Mouse (Mus musculus): ENCODE results near the gene Plpp7.

Plpp7 gene

GRCm38 (mm10) chr2:32070747-32071146 is 24.6 kb upstream of the Plpp7 start:
- DNase-seq, result no peak

- peak; percentile 74 for DNase-seq
These were observed 20.9 kb upstream of the Plpp7 start for GRCm38 (mm10) chr2:32074404-32074803.

- no peak for DNase-seq
These were observed 20.0 kb upstream of the Plpp7 start for GRCm38 (mm10) chr2:32075368-32075767.

DNA sequence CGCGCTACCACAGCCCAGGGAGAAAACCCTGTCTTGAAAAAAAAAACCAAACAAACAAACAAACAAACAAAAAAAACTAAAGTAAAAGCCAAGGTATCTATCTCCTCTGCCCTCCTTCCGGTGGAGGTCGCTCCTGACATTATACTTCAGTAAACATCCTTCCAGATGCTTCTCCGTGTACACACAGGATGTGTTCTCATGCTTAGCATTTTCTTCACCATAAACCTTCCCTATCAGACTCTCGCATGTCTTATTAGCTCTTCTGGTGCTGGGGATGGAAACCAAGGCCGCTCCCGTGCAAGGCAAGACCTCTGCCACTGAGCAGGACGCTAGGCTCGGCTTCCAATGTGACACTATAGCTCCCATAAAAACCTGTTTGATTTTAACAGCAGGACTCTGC is 17.6 kb upstream of the Plpp7 start:
- DNase-seq, result no peak

GRCm38 (mm10) chr2:32078522-32078921 is 16.8 kb upstream of the Plpp7 start:
- DNase-seq, result peak; percentile 73

GRCm38 (mm10) chr2:32079191-32079725 is 16.1 kb upstream of the Plpp7 start:
- DNase-seq, result peak; percentile 40

DNA sequence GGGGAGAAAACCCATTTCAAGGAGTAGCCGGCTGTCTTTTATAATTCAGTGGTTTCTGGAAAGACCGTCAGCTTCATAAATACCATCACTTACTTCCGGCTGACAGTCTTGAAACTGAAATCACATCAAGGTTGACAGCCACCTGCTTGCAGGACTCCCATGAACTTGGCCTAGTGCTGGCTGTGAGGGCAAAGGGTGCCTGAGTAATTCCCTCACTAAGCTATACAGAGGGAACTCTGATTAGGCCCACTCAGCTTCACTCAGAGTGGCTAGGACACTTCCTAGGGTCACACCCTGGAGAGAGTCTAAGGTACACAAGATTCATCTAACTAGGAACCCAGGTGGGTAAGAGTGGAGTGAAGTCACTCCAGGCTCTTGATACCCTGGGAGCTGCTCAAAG is 14.6 kb upstream of the Plpp7 start:
- DNase-seq, result no peak

DNA sequence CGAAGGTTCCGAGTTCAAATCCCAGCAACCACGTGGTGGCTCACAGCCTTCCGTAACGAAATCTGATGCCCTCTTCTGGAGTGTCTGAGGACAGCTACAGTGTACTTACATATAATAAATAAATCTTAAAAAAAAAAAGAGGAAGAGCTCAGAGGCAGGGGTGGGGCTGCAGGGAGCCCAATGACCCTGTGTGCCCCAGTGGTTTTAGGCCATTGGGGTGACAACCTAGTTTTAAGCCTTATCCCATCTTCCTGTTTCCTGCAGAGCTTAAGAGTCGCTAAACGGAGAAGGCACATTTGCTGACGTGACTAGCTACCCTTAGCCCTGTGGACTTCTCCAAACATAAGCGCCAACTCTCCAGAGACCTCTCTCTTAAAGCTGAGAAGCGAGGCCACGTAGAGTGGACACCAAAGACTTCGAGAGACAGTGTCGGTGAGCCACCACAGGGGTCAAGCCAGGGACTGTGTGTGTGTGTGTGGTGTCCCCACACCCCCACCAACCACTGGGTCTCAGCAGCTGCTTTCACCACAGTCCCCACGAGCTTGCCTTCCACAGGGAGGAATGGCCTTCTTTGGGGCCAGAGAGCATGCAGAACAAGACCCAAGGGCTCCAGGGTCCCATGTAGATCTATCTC is 13.9 kb upstream of the Plpp7 start:
- DNase-seq, result no peak

- no peak for DNase-seq
These were observed 13.1 kb upstream of the Plpp7 start for GRCm38 (mm10) chr2:32082229-32082628.

GRCm38 (mm10) chr2:32083159-32084011 is 11.9 kb upstream of the Plpp7 start:
- peak; percentile 63 for DNase-seq

DNA sequence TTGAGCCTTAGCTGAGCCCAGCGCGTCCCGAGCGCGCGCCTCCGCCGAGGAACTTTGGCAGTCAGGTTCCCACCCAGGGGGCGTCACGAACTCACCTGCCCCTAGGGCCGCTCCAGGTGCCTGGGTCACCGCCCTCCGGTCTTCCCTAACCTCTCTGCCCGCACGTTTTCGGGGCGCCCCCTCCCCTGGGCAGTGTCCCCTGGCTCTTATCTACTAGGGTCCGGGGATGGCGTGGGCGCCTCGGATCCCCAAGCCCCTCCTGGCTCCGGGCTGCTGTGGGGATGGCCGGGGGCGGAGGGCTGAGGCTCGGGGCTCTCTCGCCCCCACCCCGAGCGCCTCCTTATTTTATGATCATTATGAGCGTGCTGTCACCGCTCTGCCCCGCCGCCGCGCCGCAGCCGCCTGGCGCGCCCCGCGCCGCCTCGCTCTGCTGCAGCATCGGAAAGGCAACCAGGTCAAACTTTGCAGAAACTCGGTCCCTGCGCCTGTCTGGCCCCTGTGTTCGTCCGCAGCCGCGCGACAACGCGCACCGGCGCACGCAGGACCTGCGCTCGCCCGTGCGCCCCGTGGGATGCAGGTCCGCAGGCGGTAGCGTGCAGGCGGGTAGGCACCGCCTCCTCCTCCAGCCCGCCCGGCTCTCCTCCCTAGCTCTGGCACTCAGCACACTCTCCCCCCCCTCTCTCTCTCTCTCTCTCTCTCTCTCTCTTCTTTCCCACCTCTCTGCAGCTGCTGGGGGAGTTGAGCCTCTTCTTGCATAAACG is 11.0 kb upstream of the Plpp7 start, which contains the start of gene Fam78a:
Fam78a (minus strand) TSS at position 747 of the 761 bp plus-strand sequence.
- DNase-seq, result peak; percentile 49

DNA sequence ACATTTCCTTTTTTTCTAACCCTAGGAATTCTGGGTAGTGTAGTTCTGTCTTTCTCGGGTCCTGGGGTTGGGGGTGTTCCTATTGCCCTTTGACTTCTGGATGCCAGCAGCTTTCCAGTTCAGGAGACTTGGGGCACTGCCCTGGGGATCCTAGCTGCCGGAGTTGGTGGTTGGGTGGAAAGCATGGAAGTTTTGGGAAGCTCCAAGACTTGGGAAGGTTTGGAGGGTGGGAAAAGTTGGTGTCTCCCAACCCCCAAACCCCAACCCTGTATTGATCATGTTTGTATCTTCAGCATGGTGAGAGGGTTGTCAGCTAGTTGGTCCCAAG is 10.5 kb upstream of the Plpp7 start:
- no peak for DNase-seq

DNA sequence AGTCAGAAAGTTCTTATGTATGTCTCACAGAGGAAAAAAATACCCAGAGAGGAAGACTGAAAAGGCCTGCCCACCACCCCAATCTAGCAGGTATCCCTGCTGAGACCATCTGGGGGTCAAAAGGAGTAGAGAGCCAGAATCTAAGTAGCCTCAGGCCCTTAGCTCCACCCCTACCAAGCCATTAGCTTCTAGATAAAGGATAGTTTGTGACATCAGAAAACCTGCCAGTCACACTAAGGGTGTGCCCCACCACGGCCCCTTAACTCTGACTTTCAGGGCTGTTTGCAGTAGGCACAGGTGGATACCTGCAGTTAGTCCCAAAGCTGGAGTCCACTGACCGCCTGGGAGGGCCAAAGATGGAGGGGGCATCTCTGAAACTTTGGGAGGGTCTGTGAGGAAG is 10.1 kb upstream of the Plpp7 start:
- no peak for DNase-seq

DNA sequence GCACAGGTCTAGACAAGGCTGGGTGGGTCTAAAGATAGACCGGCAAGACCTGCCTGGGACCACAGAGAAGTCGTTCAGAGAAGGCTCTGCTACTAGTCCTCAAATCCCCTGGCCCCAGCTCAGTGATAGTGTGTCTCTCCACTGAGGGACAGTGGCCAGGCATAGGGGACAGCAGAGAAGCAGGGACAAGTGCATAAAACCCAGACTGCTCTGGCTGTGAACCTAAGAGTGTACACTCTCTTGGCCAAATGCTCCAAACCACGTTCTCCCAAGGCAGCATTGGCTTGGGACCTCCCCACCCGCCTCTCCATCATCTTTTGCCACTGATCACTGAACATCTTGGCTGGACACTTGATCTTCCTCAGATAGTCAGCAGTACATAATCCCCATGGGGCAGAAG is 7.7 kb upstream of the Plpp7 start:
- DNase-seq, result no peak

DNA sequence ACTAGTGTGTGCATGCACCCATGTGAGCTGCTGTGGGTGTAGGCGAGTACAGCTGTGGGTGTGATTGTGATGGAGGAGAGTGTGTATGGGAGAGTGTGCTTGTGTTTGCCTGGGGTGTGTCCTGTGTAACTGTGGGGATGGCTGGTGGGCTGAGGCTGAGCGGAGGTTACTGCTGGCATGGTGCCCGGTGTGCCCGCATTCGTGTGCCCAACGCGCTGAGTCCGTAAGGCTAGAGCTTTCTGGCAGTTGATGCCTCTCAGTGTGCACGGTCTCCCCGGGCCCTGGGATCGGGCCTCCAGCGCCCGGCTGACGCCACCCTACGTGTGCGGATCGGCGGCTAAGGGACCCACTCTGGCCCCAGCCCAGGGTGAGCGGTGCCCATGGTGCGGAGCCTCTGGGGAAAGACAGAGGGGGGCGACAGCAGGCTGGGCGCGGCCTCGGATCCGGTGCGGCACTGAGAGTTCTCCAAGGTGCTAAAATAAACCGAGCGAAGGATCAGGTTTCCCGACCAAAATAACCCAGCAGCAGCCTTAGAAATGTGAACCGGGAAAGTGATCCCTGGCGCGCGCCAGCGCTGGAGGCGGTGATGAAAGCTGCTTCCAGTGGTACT is 6.9 kb upstream of the Plpp7 start:
- peak; percentile 38 for DNase-seq

GRCm38 (mm10) chr2:32089606-32090005 is 5.7 kb upstream of the Plpp7 start:
- DNase-seq, result no peak

GRCm38 (mm10) chr2:32090145-32090544 is 5.2 kb upstream of the Plpp7 start:
- no peak for DNase-seq

DNA sequence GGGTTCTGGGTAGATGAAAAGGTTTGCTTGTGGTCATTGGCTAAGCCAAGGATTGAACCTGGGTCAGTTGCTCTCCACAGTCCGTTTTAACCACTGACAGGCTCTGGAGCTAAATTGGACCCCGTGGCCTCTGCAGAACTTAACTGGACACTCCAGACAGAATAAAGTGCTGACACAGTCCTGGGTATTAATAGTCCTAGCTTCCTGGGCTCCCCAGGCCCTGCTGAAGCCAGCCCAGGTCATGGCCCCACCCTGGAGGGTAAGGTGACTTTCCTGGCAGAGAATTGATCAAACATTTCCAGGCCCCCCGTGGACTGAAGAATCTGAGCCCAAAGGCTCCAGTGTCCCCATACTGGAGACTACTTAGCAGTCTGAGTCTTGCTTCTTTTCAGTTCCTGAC is 3.4 kb upstream of the Plpp7 start:
- no peak for DNase-seq

- no peak for DNase-seq
These were observed 1.2 kb upstream of the Plpp7 start for GRCm38 (mm10) chr2:32094001-32094707.

GRCm38 (mm10) chr2:32096122-32096420 is 743 bp downstream of the Plpp7 start:
- no peak for DNase-seq

GRCm38 (mm10) chr2:32102944-32103343 is 7.6 kb downstream of the Plpp7 start:
- no peak for DNase-seq

DNA sequence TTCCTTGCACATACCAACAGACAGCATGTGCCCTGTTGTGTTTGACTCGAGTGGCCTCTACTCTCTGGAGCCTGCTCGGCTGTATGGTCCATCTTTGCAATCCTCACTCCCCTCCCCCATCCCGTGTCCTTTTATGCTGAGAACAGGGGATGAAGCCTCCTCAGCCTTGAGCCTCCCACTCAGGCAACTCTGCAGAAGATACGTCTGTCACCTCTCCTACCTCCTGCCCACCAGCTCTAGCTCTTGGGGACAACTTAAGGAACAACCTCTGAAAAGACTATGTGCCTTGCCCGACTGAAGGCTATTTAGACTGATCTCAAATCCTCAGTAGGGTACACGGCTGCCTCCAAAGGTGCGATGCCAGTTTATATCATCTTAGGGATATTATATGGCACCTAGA is 8.2 kb downstream of the Plpp7 start:
- DNase-seq, result no peak

DNA sequence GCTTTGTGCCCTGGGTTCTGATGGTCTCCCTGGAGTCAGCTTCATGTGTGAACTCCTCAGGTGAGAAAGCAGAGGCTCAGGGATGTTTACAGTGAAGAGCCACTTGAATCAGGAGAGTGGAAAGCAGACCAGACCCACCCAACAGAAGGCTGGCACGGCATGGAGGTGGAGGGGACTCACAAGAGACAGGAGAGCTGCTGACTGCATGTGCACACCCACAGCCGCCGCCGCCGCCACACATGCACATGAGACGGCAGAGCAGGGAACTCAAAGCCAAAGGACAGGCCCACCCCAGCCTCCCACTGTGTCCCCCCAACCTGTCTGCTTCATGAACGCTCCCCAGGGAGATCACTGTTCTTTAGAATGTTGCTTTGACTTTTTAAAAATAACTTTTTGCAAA is 8.8 kb downstream of the Plpp7 start:
- no peak for DNase-seq

All from kidney, postnatal 10 days (tissue).